Mouse (Mus musculus) urinary bladder, postnatal 10 days (tissue): ENCODE results near the gene Tars2.
"Not testable (repeated sequence)": the region's sequence is repeated elsewhere in the genome, so short reads cannot be mapped to it uniquely, and the experiment has no call there.

Source experiments
- DNase-seq: peaks from one replicate; pipeline ENCODE4 v3.0.0; 2022; ENCODE audit warnings: low spot score

The Tars2 gene

DNA sequence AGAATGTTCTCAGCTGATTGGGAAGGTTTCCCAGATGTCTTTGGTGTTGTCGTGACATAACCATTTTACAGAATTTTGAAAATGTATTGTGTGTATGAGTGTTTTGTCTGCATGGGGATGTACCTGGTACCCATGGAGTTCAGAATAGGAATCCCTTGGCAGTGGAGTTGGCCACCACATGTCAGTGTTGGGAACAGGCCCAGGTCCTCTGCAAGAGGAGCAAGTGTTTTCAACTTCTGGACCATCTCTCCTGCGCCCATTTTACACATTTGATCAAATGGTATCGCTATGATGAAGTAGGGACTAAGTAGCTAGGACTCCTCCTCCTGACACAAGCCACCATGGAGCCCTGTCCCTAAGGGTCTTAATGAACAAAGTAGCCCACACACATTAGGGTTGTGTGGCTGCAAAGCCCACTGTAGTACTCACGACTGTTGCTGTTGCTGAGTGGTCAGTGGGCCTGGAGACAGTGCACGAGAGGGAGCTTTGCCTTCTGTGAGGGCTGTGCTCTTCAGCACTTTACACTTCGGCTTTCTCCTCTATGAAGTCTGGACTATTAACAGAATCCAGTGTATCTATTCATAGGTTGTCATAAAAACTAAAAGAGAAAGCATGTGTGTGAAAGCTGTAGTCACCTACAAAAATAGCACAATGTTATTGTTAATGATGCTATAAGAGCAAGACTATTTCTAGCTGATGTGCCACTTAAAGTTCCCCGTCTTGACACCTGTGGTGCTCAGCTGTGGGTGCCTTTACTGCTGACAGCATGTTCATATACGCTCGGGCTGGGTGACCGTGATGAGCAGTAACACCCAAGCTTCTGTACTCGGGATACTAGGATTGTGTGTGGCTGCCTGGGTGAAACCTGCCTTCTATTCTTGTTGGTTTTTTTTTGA lies 65.0 kb downstream of the Tars2 start:
- DNase-seq, result no peak

DNA sequence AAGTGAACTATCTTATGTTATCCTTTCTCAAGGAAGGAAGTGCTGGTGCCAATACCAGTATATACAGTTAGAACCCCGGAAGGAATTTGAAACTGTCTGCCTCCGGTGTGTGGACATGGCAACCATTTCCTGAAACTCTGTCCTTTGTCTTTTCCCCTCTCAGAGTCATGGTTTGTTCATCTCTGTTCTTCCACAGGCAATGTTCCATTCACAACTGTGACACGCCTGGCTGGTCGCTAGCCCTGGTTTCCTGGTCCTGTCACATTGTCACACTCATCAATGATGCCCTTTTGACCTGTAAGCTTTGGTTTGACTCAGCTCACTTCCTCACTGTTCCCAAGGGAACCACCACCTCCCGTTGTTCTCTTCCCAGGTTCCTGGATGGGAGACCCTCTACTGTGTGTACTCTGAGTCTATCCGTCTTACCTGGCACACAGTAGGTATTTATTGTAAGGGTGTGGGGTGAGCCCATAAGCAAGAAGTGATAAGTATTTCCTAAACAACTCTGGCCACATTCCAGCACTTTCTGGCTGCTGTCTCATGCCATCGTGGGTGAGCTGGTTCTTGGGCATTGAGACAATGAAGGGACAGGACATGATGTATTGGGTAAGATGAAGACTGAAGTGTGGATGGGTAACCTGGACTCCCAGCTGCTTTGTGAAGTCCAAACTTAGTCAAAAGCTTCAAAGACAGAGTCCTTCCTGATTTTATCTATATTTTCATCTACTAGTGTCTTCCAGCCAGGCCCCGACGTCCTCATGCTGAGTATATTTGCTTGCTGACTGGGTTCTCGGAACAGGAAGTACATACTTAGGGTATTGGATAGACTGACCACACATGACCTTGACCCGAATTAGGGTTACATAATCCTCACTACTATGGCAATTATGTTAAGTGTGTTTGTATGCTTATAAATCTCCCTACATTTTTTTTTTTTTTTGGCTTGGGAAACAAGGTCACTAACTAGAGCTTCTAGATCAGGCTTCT lies 65.9 kb downstream of the Tars2 start:
- DNase-seq, result no peak

DNA sequence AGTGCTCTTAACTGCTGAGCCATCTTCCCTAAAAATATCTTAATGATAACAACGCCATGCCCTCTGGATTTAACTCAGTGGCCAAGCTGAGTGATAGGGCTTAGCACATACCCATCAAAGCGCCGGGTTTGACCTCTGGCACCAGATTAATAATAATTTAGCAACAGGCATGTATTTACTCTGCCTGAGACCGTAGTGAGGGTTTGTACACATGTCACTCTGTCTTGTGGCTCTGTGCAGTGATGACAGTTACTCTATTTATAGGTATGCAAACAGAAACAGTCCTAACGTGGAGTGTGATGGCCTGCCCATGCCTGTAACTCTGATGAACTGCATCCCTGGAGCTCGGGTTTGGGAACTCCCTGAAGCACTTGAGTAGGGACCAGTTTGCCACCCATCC lies 67.3 kb downstream of the Tars2 start:
- DNase-seq, result no peak

DNA sequence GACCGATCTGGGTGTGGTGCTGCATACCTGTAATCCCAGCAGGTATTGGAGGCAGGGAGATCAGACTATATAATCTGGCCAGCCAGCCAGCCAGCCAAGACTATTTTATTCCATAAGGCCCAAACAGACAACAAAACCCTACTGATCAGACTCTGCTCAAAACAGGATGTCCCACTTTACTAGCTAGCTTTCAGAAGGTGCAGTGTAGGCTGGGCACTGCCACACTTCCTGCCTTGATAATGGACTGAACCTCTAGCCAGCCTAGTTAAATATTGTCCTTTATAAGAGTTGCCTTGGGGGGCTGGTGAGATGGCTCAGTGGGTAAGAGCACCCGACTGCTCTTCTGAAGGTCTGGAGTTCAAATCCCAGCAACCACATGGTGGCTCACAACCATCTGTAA lies 69.5 kb downstream of the Tars2 start:
- not testable (repeated sequence) for DNase-seq
